Mouse (Mus musculus) testis, adult 10 weeks (tissue): Measurements from ENCODE around the gene Coq4. TPM values are rescaled to one million over a fixed set of nuclear protein-coding genes. Genes with fewer than 3 reads are reported as not detected.

ENCODE experiments used
- polyA plus RNA-seq: library from polyadenylated mRNA; stranded (reverse); fragments of 350-450 nt; fragmentation: Illumina TruSeq; extraction: RNeasy Lipid Tissue Mini Kit (QIAGEN cat#74804); gene quantifications from one replicate; pipeline ENCODE4 v1.2.3, GENCODE M21; 2014; ENCODE audit warnings: low read depth, low replicate concordance

The Coq4 gene
- polyA plus RNA-seq: 18.5 TPM

GRCm38 (mm10) chr2:29787104-29787917, at the start of gene Coq4:
Gene Coq4 (plus strand): TSS chr2:29787493.

GRCm38 (mm10) chr2:29751497-29751896, 35.8 kb upstream of the Coq4 start, which contains the start of gene Gm13420:
Gene Gm13420 (minus strand): TSS chr2:29751685.

GRCm38 (mm10) chr2:29787937-29788681, 816 bp downstream of the Coq4 start, which contains the start of gene Trub2:
Gene Trub2 (minus strand): TSS chr2:29788502.

DNA sequence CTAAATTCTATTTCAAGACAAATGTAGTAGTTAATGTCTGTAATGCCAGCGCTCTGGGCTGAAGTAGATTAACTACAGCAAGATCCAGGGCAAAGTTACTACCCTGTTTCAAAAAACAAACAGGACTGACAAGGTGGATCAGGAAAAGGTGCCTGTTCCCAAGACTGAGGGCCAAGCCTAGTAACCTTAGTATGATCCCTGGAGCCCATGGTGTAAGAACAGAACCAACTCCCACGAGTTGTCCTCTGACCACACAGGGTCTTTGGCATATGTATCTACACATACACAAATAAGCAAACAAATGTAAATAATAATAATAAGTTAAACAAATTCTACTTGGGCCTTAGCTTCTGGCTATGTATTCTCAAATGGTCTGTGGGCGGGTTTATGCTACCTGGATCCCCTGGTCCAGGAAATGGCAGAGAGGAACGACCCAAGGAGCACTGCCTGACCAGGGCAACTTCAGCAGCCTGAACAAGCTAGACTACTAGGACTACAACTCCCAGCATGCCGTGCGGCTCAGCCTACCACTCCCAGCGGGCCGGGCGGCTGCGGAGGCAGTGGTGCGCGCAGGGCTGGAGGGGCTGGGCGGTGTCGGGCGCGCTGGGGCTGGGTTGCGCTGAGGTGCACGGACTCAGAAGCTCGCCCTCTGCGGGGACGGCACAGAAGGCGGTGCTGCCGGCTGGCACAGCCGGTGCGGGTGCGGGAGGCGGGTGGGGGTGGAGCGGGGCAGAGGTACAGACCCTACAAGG, 15.0 kb downstream of the Coq4 start, which contains the start of gene Slc27a4:
Gene Slc27a4 (plus strand): TSS at position 560 of the 752 bp plus-strand sequence.

DNA sequence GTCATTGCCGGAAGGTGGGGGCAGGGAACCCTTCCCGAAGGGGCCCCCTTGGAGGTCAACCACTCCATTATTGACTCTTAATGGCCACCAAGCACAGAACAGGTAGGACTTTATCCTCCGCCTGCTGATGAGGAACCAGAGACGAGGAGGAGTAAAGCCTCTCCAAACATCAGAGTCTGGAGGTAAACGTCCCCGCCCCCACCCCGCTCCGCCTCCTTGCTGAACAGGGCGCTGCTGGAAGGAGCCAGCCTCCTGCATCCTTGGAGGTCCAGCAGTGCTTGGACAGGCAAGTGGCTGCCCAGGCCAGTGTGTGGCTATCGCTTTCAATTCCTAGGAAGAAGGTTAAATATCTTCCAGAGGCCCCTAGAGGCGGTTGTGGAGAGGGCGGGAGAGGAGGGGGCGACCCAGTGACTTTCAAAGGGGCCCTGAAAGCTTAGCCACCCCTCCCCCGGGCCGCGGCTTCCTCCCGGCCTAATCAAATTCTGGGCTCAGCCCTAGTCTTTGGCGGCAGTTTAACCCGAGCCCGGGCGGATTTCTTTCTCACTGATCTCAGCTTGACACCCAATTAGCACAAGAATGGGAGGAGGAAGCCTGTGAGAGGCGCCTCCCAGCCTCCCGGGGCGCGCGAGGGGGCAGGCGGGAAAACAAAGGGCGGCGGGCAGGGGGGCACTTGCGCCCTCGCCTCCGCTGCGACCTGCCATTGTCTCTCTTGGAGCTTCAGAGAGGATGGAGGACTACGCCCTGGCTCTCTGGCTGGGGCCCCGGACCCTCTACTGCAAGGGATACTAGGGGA, 32.9 kb downstream of the Coq4 start, which contains the start of gene Urm1:
Gene Urm1 (plus strand): TSS at position 51 of the 793 bp plus-strand sequence.

Other genes with a start within 250 kb of the Coq4 start
- gene Rapgef1, start 167.8 kb upstream of the Coq4 start, polyA plus RNA-seq: 7.5 TPM
- not detected for gene Gm13420, start 35.8 kb upstream of the Coq4 start, polyA plus RNA-seq
- gene Gm13547, start 28.2 kb upstream of the Coq4 start, polyA plus RNA-seq: 10.7 TPM
- gene Trub2, start 1.0 kb downstream of the Coq4 start, polyA plus RNA-seq: 5.0 TPM
- 0.36 TPM for gene Slc27a4, start 15.1 kb downstream of the Coq4 start, polyA plus RNA-seq
- gene Urm1, start 32.6 kb downstream of the Coq4 start, polyA plus RNA-seq: 5.2 TPM
- 1.3 TPM for gene Cercam, start 81.7 kb downstream of the Coq4 start, polyA plus RNA-seq
- gene Odf2, start 101.7 kb downstream of the Coq4 start, polyA plus RNA-seq: 961 TPM
- gene Gle1, start 147.9 kb downstream of the Coq4 start, polyA plus RNA-seq: 22.6 TPM
- gene Sptan1, start 178.1 kb downstream of the Coq4 start, polyA plus RNA-seq: 52.6 TPM